Mouse (Mus musculus): ENCODE results near the gene Akap8l. TPM values are rescaled to one million over a fixed set of nuclear protein-coding genes. Genes with fewer than 3 reads are reported as not detected.

Gene Akap8l
- polyA plus RNA-seq, 1 experiment from 2014 or later, result 170 TPM

GRCm38 (mm10) chr17:32340110-32340509 is 10.3 kb downstream of the Akap8l start:
- no peak overlapping the region for H3K9ac ChIP-seq (replicated peaks)
- WGBS, result 92% methylated on average over 1 of the region's 1 CpGs
- peaks cover 71% of the 10 kb centered on the region for H3K36me3 ChIP-seq
- H3K27ac ChIP-seq (replicated peaks), result no peak overlapping the region
- H3K4me2 ChIP-seq, result no peak overlapping the region
- H3K4me1 ChIP-seq, result no peaks in the 10 kb centered on the region
- no peak for ATAC-seq (ENCODE audit: low FRiP score)
- H3K27me3 ChIP-seq (replicated peaks), result no peaks in the 10 kb centered on the region
- H3K9me3 ChIP-seq (replicated peaks), result no peaks in the 10 kb centered on the region
- no peak overlapping the region for H3K4me3 ChIP-seq (replicated peaks)

DNA sequence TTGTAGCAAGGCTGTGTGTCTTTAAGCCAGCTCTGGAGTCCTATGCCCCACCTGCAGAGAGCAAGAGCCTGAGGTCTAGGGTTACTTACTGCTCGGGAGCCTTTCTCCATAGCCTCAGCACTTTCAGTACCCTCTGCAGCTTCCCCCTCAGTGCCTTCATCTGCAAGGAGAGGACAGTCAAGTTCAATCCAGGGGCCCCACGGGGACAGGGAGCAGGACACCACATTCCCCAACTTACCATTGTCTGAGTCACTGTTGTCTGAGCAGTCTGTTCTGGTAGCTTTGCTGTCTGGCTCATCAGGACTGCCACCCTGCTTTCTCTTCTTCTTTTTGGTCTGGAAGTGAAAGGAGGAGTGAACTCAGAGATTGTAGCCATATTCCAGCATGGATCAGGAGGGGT is 14.5 kb downstream of the Akap8l start:
- Histone ChIP-seq H3K4me2 (no peak overlapping the region), H3K9ac (replicated peaks) (no peak overlapping the region), H3K27ac (replicated peaks) (no peak overlapping the region), H3K4me1 (no peaks in the 10 kb centered on the region), H3K27me3 (replicated peaks) (no peaks in the 10 kb centered on the region), H3K9me3 (replicated peaks) (no peaks in the 10 kb centered on the region), H3K36me3 (peaks cover 81% of the 10 kb centered on the region), H3K4me3 (replicated peaks) (no peak overlapping the region)
- 77% methylated on average over 2 of the region's 2 CpGs for WGBS
- ATAC-seq (ENCODE audit: low FRiP score), result no peak

DNA sequence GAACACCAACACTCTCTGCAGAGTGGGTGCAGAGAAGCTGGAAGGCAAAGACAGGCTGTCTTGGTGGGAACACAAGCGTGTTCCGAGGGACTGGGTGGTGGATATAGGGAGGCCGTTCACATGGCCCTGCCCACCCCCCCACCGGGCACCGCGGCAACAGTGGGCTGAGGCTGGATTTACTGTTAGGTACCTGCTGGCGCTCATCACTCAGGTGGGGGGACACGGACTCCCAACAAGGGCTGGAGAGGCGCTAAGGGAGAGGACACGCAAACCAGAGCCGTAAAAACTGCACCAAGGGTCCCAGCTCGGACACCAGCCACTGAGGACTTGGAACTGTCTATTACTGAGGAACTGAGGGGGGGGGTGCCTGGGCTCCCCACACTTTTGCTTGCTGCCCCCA is 15.5 kb downstream of the Akap8l start:
- ATAC-seq (ENCODE audit: low FRiP score), result no peak
- no peaks in the 10 kb centered on the region for H3K27me3 ChIP-seq (replicated peaks)
- H3K27ac ChIP-seq (replicated peaks), result no peak overlapping the region
- no peaks in the 10 kb centered on the region for H3K9me3 ChIP-seq (replicated peaks)
- H3K4me1 ChIP-seq, result no peaks in the 10 kb centered on the region
- H3K9ac ChIP-seq (replicated peaks), result no peak overlapping the region
- no peak overlapping the region for H3K4me3 ChIP-seq (replicated peaks)
- no peak overlapping the region for H3K4me2 ChIP-seq
- peaks cover 89% of the 10 kb centered on the region for H3K36me3 ChIP-seq
- WGBS, result 95% methylated on average over 12 of the region's 12 CpGs

DNA sequence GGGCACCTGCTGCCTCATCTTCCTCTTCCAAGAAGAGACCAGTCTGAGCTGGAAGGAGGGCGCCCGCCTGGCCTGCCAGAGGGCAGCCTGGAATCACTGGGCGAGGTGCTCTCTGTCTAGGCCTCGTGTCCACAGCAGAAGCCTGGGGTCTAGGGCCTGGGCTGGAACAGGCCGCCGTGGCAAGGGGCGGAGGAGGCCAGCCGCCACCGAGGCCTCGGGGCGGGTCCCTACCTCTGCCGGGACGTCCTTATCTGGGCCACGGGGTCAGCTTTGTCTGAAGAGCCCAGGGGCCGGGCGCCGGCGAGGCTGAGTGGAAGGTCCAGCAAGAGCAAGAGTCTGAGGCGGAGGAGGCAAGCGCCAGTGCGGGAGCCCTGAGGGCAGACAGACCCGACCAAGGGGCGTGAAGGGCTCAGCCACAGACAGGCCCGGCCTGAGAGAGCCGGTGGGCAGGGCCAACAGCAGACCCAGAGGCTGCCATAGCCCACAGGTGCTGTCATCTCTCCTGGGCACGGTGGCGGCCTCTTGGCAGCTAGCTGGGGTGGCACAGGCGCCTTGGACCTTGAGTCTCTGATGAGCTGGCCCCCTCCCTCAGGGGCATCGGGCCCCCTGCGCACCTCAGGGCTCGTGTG is 16.6 kb downstream of the Akap8l start:
- no peaks in the 10 kb centered on the region for H3K27me3 ChIP-seq (replicated peaks)
- no peak overlapping the region for H3K4me3 ChIP-seq (replicated peaks)
- no peak overlapping the region for H3K4me2 ChIP-seq
- H3K9me3 ChIP-seq (replicated peaks), result no peaks in the 10 kb centered on the region
- H3K4me1 ChIP-seq, result no peaks in the 10 kb centered on the region
- peaks cover 86% of the 10 kb centered on the region for H3K36me3 ChIP-seq
- H3K9ac ChIP-seq (replicated peaks), result no peak overlapping the region
- no peak for ATAC-seq (ENCODE audit: low FRiP score)
- 90% methylated on average over 31 of the region's 31 CpGs for WGBS
- H3K27ac ChIP-seq (replicated peaks), result no peak overlapping the region

GRCm38 (mm10) chr17:32327501-32327900 is 22.9 kb downstream of the Akap8l start:
- Histone ChIP-seq H3K4me1 (peaks cover 2% of the 10 kb centered on the region; the same call in 1 of the 2 replicates), H3K9ac (replicated peaks) (no peak overlapping the region), H3K4me3 (replicated peaks) (no peak overlapping the region), H3K9me3 (replicated peaks) (no peaks in the 10 kb centered on the region), H3K36me3 (peaks cover 72% of the 10 kb centered on the region), H3K4me2 (no peak overlapping the region), H3K27ac (replicated peaks) (no peak overlapping the region), H3K27me3 (replicated peaks) (no peaks in the 10 kb centered on the region)
- no peak for ATAC-seq (ENCODE audit: low FRiP score)

DNA sequence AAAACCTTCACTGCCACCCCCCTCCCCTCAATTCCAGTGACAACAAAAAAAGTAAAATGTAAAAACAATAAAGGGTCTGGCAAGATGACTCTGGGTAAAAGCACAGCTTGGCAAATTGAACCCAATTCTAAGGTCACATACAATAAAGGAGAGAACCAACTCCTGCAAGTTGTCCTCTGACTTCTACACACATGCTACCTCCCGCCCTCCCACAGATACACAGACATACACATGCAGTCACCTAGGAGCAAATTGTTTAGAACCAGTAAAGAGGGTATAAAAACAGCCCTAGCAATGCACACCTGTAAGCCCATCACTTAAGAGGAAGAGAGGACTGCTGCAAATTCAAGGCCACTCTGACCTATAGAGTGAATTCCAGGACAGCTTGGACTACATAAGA is 27.6 kb downstream of the Akap8l start:
- 92% methylated on average over 1 of the region's 1 CpGs for WGBS
- no peak for ATAC-seq (ENCODE audit: low FRiP score)

DNA sequence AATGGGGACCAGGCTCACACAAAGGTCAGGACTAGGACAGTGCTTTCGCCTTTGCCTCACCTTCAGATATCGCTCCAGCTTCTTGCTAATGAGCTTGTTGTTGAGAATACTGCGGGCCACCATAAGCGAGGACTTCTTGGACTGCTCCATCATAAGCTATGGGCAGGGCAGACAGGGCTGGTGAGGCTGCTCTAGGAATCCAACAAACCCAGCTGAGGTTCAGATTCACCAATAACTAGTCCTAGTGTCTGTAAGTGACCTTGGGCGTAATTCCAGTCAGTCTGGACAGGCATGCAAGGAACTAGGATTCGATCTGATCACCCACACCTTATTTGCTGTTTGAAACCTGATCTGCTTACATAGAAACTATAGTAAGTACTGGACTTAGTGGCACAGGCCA is 28.6 kb downstream of the Akap8l start:
- Histone ChIP-seq H3K36me3 (peaks cover 50% of the 10 kb centered on the region), H3K4me1 (peaks cover 36% of the 10 kb centered on the region), H3K9me3 (replicated peaks) (no peaks in the 10 kb centered on the region), H3K27ac (replicated peaks) (peak overlapping the region; percentile 99), H3K9ac (replicated peaks) (peak overlapping the region; percentile 79), H3K4me2 (peak overlapping the region; percentile 83), H3K4me3 (replicated peaks) (peak overlapping the region; percentile 77), H3K27me3 (replicated peaks) (no peaks in the 10 kb centered on the region)
- 28% methylated on average over 6 of the region's 6 CpGs for WGBS
- peak; percentile 0; the same call in 1 of the 2 replicates for ATAC-seq (ENCODE audit: low FRiP score)

More for the DNA sequence above, 27.6 kb downstream of the Akap8l start:
- no peak overlapping the region for H3K9ac ChIP-seq (replicated peaks)
- no peaks in the 10 kb centered on the region for H3K27me3 ChIP-seq (replicated peaks)
- no peak overlapping the region for H3K4me3 ChIP-seq (replicated peaks)
- peaks cover 49% of the 10 kb centered on the region for H3K36me3 ChIP-seq
- no peaks in the 10 kb centered on the region for H3K9me3 ChIP-seq (replicated peaks)
- no peak overlapping the region for H3K27ac ChIP-seq (replicated peaks)
- H3K4me2 ChIP-seq, result no peak overlapping the region
- H3K4me1 ChIP-seq, result peaks cover 32% of the 10 kb centered on the region

- H3K4me3 ChIP-seq (replicated peaks), result peak overlapping the region; percentile 77
- ATAC-seq (ENCODE audit: low FRiP score), result peak; percentile 65
- H3K4me1 ChIP-seq, result peaks cover 36% of the 10 kb centered on the region
- H3K4me2 ChIP-seq, result peak overlapping the region; percentile 83
- no peaks in the 10 kb centered on the region for H3K9me3 ChIP-seq (replicated peaks)
- peak overlapping the region; percentile 99 for H3K27ac ChIP-seq (replicated peaks)
- peak overlapping the region; percentile 79 for H3K9ac ChIP-seq (replicated peaks)
- no peaks in the 10 kb centered on the region for H3K27me3 ChIP-seq (replicated peaks)
- peaks cover 50% of the 10 kb centered on the region for H3K36me3 ChIP-seq
- 0% methylated on average over 23 of the region's 23 CpGs for WGBS
Measured at GRCm38 (mm10) chr17:32321390-32321734, 29.0 kb downstream of the Akap8l start.

DNA sequence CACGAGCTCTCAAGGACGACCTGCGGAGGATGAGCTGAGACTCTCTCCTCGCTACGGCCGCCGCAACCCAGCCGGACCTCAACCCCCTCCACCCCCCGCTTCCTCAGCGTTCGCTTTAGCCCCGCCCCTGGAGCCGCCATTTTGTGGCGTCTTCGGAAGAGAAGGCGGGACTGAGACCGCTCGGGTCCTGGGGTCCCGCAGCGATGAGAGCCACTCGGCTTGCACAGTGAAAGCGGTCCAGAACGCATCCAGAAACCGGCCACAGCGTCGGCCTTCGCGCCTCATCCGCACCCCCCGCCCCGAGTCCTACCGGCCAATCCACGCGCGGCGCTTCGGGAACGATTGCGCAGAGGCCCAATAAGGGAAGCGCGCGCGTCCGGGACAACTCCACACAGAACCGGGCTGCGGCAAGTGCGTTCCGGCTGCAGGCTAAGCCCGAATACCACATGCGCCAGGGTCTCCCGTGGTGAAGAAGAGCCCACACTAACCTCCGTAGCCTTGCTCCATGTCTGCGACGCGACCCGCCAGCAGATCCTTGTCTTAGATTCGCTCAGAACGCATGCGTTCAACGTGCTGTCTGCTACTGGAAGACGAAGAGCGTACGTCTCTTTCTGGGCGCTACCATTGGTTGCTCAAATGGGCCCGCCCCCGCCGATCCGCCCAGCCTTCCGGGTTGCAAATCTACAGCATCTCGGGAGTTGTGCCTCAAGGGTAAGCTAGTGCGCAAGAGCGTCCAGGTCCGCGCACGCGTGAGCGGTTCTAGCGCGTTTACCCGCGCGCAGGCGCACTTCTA is 29.6 kb downstream of the Akap8l start, which contains the start of gene Akap8:
TSS of gene Akap8 (minus strand) at position 642 of the 793 bp plus-strand sequence.
- H3K27me3 ChIP-seq (replicated peaks), result no peaks in the 10 kb centered on the region
- peaks cover 36% of the 10 kb centered on the region for H3K4me1 ChIP-seq
- H3K4me3 ChIP-seq (replicated peaks), result peak within 1 kb of the TSS; percentile 77
- peak within 1 kb of the TSS; percentile 83 for H3K4me2 ChIP-seq
- peak within 1 kb of the TSS; percentile 99 for H3K27ac ChIP-seq (replicated peaks)
- peak; percentile 98 for ATAC-seq (ENCODE audit: low FRiP score)
- WGBS, result under 1% methylated on average over 83 of the region's 83 CpGs
- H3K9ac ChIP-seq (replicated peaks), result peak within 1 kb of the TSS; percentile 93
- no peaks in the 10 kb centered on the region for H3K9me3 ChIP-seq (replicated peaks)
- peaks cover 50% of the 10 kb centered on the region for H3K36me3 ChIP-seq

DNA sequence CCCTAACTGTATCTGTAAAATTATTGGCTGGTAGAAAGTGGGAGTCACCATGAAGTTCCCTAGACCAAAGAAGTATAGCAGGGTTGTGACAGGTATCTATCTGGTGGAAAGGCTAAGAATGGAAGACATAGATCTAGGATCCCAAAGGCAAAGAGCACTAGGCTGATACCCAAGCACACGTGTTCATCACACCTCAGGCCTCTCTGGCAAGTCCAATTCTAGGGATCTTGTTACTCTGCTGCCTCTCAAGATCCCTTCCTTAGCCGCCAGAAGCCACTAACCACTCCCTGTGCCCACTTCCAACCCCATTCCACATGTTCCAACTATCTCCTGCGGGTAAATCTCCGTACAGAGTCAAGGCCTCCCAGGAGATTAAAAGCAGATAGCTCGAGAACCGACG is 30.5 kb downstream of the Akap8l start:
- H3K4me2 ChIP-seq, result peak overlapping the region; percentile 83
- peak overlapping the region; percentile 93 for H3K9ac ChIP-seq (replicated peaks)
- ATAC-seq (ENCODE audit: low FRiP score), result no peak
- peaks cover 36% of the 10 kb centered on the region for H3K4me1 ChIP-seq
- no peaks in the 10 kb centered on the region for H3K9me3 ChIP-seq (replicated peaks)
- H3K27me3 ChIP-seq (replicated peaks), result no peaks in the 10 kb centered on the region
- peak overlapping the region; percentile 77 for H3K4me3 ChIP-seq (replicated peaks)
- H3K36me3 ChIP-seq, result peaks cover 53% of the 10 kb centered on the region
- peak overlapping the region; percentile 99 for H3K27ac ChIP-seq (replicated peaks)
- 0% methylated on average over 7 of the region's 7 CpGs for WGBS

GRCm38 (mm10) chr17:32317708-32318107 is 32.7 kb downstream of the Akap8l start:
- Histone ChIP-seq H3K27me3 (replicated peaks) (no peaks in the 10 kb centered on the region), H3K9ac (replicated peaks) (no peak overlapping the region), H3K4me3 (replicated peaks) (no peak overlapping the region), H3K4me1 (peaks cover 36% of the 10 kb centered on the region), H3K4me2 (no peak overlapping the region), H3K36me3 (peaks cover 60% of the 10 kb centered on the region), H3K27ac (replicated peaks) (no peak overlapping the region), H3K9me3 (replicated peaks) (no peaks in the 10 kb centered on the region)
- 85% methylated on average over 3 of the region's 3 CpGs for WGBS
- no peak for ATAC-seq (ENCODE audit: low FRiP score)

DNA sequence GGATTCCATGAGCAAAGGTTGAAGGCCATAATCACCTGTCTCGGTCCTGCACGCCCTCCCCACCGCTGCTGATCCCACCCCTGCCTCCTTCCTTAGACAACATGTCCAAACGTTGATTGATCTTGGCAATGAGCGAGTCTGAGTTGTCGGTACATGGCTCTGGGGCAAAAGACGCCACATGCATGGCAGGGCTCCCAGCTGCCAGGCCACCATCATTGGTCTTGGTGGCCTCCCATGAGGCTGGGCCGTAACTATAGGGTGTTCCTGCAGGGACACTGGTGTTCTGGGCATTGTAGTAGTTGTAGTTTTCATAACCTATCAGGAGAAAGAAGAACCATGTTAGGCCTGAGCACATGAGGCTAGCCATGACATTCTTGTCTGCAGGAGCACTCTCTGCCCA is 33.4 kb downstream of the Akap8l start:
- 95% methylated on average over 8 of the region's 8 CpGs for WGBS

More for the DNA sequence above, 33.4 kb downstream of the Akap8l start:
- no peak overlapping the region for H3K9ac ChIP-seq (replicated peaks)
- peaks cover 30% of the 10 kb centered on the region for H3K4me1 ChIP-seq
- ATAC-seq (ENCODE audit: low FRiP score), result no peak
- H3K4me2 ChIP-seq, result no peak overlapping the region
- no peak overlapping the region for H3K4me3 ChIP-seq (replicated peaks)
- H3K36me3 ChIP-seq, result peaks cover 66% of the 10 kb centered on the region
- no peaks in the 10 kb centered on the region for H3K9me3 ChIP-seq (replicated peaks)
- H3K27ac ChIP-seq (replicated peaks), result no peak overlapping the region
- H3K27me3 ChIP-seq (replicated peaks), result no peaks in the 10 kb centered on the region
